Comparison of ENCODE assay signal across 1 mouse cellular context in the genomic region with DNA sequence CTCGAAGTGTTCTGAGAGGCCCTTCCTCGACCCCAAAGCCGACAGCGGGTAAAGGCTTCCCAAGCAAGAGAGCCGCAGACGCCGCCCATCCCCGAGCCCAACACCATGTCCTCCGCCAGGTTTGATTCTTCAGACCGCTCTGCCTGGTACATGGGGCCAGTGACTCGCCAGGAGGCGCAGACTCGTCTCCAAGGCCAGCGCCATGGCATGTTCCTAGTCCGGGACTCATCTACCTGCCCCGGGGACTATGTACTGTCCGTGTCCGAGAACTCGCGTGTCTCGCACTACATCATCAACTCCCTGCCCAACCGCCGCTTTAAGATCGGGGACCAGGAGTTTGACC.
TF ChIP-seq lines count a peak whose summit lies in the region.

No protein-coding gene starts in this region.

TF ChIP-seq in MEL, 35 proteins besides CTCF, POLR2A, EP300 and RAD21:
- TF ChIP-seq ZKSCAN1 (IDR thresholded peaks at IDR 0.05; ENCODE audit: low read depth, low read length), result no peak
- no peak for TF ChIP-seq NRF1 (IDR thresholded peaks at IDR 0.05; ENCODE audit: insufficient read depth, low read depth, low read length, poor library complexity, severe bottlenecking)
- TF ChIP-seq GABPA (IDR thresholded peaks at IDR 0.05; ENCODE audit: low read depth, low read length), result no peak
- TF ChIP-seq NELFE (IDR thresholded peaks at IDR 0.05; ENCODE audit: low read depth, low read length), result no peak
- no peak for TF ChIP-seq ELF1 (IDR thresholded peaks at IDR 0.05; ENCODE audit: low read depth, low read length)
- no peak for TF ChIP-seq ZC3H11A (IDR thresholded peaks at IDR 0.05; ENCODE audit: low read depth, low read length)
- TF ChIP-seq TCF12 (IDR thresholded peaks at IDR 0.05; ENCODE audit: low read depth, low read length), result no peak
- 0 out of 2 replicates have a peak, but pooled peaks have one; percentile 32 for TF ChIP-seq E2F4 (IDR thresholded peaks at IDR 0.05; ENCODE audit: borderline replicate concordance, low read depth, low read length)
- TF ChIP-seq KAT2A (conservative IDR thresholded peaks at IDR 0.05; ENCODE audit: low read depth, low read length), result no peak; the same call in 1 of the 2 replicates
- no peak for TF ChIP-seq CHD2 (IDR thresholded peaks at IDR 0.05; ENCODE audit: low read length)
- no peak for TF ChIP-seq JUND (IDR thresholded peaks at IDR 0.05; ENCODE audit: low read depth, low read length)
- TF ChIP-seq POLR2AphosphoS2 (IDR thresholded peaks at IDR 0.05; ENCODE audit: low read length), result no peak
- no peak for TF ChIP-seq RCOR1 (IDR thresholded peaks at IDR 0.05; ENCODE audit: low read depth, low read length)
- TF ChIP-seq UBTF (IDR thresholded peaks at IDR 0.05; ENCODE audit: borderline replicate concordance, insufficient read depth, low read depth, low read length), result no peak
- 0 out of 2 replicates have a peak, but pooled peaks have one; percentile 11 for TF ChIP-seq MXI1 (IDR thresholded peaks at IDR 0.05; ENCODE audit: low read depth, low read length)
- TF ChIP-seq MYC (IDR thresholded peaks at IDR 0.05; ENCODE audit: low read depth, low read length), result no peak
- TF ChIP-seq MAZ (IDR thresholded peaks at IDR 0.05; ENCODE audit: low read depth, low read length), result no peak
- no peak for TF ChIP-seq SIN3A (IDR thresholded peaks at IDR 0.05; ENCODE audit: low read length)
- no peak for TF ChIP-seq TBP (IDR thresholded peaks at IDR 0.05; ENCODE audit: low read depth, low read length)
- no peak for TF ChIP-seq MYB (IDR thresholded peaks at IDR 0.05; ENCODE audit: low read depth, low read length)
- no peak for TF ChIP-seq ZMIZ1 (IDR thresholded peaks at IDR 0.05; ENCODE audit: low read depth, low read length)
- TF ChIP-seq TAL1 (IDR thresholded peaks at IDR 0.05; ENCODE audit: low read length), result no peak
- TF ChIP-seq GATA1 (IDR thresholded peaks at IDR 0.05; ENCODE audit: low read depth, low read length), result no peak
- TF ChIP-seq HCFC1 (IDR thresholded peaks at IDR 0.05; ENCODE audit: low read depth, low read length), result no peak
- no peak for TF ChIP-seq POLR2AphosphoS5 (IDR thresholded peaks at IDR 0.05; ENCODE audit: borderline replicate concordance, low read depth, low read length)
- 0 out of 2 replicates have a peak, but pooled peaks have one; percentile 45 for TF ChIP-seq MAX (IDR thresholded peaks at IDR 0.05; ENCODE audit: low read length)
TF ChIP-seq in MEL: peak in this region for 3.
